Mouse (Mus musculus) monocyte, adult 5-6 weeks (primary cell): ENCODE data around the gene Fzd4. TPM values are rescaled to one million over a fixed set of nuclear protein-coding genes. Genes with fewer than 3 reads are reported as not detected.

Source experiments
- ATAC-seq: fragments of 153-309, 156-312 bp; replicated peaks from 2 replicates; pipeline ENCODE4 v1.8.0; 2017; ENCODE audit warnings: mild to moderate bottlenecking; ENCODE audit not compliant: low TSS enrichment, insufficient number of reproducible peaks, severe bottlenecking, poor library complexity, low FRiP score
- total RNA-seq: library from RNA; stranded (forward); fragments of 200-1000, 200-491, 200-594 nt; gene quantifications from 3 replicates; pipeline ENCODE4 v1.2.3, GENCODE M21; 2017

Gene Fzd4
- total RNA-seq, 1 experiment from 2014 or later: 8.9 TPM

DNA sequence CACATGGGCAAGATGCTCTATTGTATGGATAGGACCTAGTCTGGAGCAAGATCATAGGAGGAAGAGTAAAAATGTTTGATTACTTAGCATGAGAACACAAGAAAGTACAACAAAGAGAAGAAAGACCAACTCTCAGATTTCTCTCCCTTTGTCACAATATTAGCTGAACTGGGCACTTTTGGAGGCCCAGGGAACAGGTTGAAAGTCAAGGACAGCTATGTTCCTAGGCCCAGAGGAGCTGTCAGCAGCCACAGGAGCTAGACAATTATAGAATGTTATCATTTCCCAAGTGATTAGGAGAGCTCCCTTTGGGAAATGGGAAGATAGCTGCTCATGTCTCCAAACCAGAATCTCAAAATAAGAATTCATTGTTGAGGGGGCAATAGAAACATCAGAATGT, 56.8 kb downstream of the Fzd4 start:
- ATAC-seq: no peak

DNA sequence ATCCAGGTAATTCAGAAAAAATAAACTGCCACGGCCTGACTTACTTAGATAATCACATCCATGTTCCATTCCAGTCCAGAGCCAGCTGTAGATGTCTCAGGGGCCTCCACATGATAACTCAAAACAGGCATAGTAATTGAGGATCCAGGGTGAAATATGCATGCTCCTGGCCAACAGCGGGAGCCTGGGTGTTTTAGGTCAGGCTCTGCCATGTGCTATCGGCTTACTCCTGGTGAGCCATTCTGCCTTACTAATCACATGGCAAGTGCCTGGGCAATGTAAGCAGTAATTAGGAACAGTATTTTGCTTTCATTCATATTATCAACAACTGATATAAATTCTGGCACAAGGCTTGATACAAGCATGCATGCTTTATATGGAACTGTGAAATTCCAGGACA, 57.2 kb downstream of the Fzd4 start:
- ATAC-seq: no peak

Other genes starting within 250 kb of the Fzd4 start
- 48.2 to 51.9 TPM (median 50.7 TPM) in 3 replicates for gene Tmem135, start 133 bp upstream of the Fzd4 start, total RNA-seq
- gene Prss23, start 122.8 kb downstream of the Fzd4 start, total RNA-seq: not detected in 3 replicates
- not detected in 3 replicates for gene Me3, start 228.0 kb downstream of the Fzd4 start, total RNA-seq